Mouse (Mus musculus) neural tube, embryonic 15.5 days (tissue): ENCODE data around the gene Foxd2. TPM values are rescaled to one million over a fixed set of nuclear protein-coding genes. Genes with fewer than 3 reads are reported as not detected.

Experiments
- ATAC-seq: fragments of 200-750 bp; cut with Nextera tagmentation; 2 replicates; pipeline ENCODE4 v1.8.0; 2017; ENCODE audit warnings: mild to moderate bottlenecking, moderate TSS enrichment, moderate library complexity; ENCODE audit not compliant: low FRiP score
- H3K27ac ChIP-seq: fragments of 300-500 bp; sonication (generic); replicated peaks from 2 replicates; pipeline ENCODE4 v1.5.1; 2015; ENCODE audit warnings: mild to moderate bottlenecking, inconsistent platforms
- H3K27me3 ChIP-seq: fragments of 300-500 bp; sonication (generic); replicated peaks from 2 replicates; pipeline ENCODE4 v1.6.1; 2015; ENCODE audit warnings: inconsistent platforms
- H3K36me3 ChIP-seq: fragments of 300-500 bp; sonication (generic); 2 replicates; pipeline ENCODE4 v1.6.1; 2015; ENCODE audit warnings: inconsistent platforms
- H3K4me1 ChIP-seq: fragments of 300-500 bp; sonication (generic); 2 replicates; pipeline ENCODE4 v1.6.1; 2015; ENCODE audit warnings: inconsistent platforms
- H3K4me2 ChIP-seq: fragments of 300-500 bp; sonication (generic); 2 replicates; pipeline ENCODE4 v1.6.1; 2015; ENCODE audit warnings: inconsistent platforms, mild to moderate bottlenecking, moderate library complexity
- H3K4me3 ChIP-seq: fragments of 300-500 bp; sonication (generic); replicated peaks from 2 replicates; pipeline ENCODE4 v1.5.1; 2015; ENCODE audit warnings: mild to moderate bottlenecking, inconsistent platforms
- H3K9ac ChIP-seq: fragments of 300-500 bp; sonication (generic); replicated peaks from 2 replicates; pipeline ENCODE4 v1.6.1; 2015; ENCODE audit warnings: mild to moderate bottlenecking, inconsistent platforms
- H3K9me3 ChIP-seq: fragments of 300-500 bp; sonication (generic); replicated peaks from 2 replicates; pipeline ENCODE4 v1.6.1; 2016; ENCODE audit warnings: inconsistent platforms
- WGBS: fragments of 180-500 bp; shearing (Covaris S2); methylation state at CpG from one replicate; pipeline ENCODE4 v1.1.7; 2015; ENCODE audit warnings: mixed read lengths; 5-methylcytosine and 5-hydroxymethylcytosine counted together
- polyA plus RNA-seq: library from polyadenylated mRNA; unstranded; fragments of >200 nt; fragmentation: Nextera tagmentation; extraction: Ambion mirVana; gene quantifications from 2 replicates; pipeline ENCODE4 v1.2.1, GENCODE M21; 2015

The Foxd2 gene
- polyA plus RNA-seq, 1 experiment from 2014 or later, result 0.28 TPM

DNA sequence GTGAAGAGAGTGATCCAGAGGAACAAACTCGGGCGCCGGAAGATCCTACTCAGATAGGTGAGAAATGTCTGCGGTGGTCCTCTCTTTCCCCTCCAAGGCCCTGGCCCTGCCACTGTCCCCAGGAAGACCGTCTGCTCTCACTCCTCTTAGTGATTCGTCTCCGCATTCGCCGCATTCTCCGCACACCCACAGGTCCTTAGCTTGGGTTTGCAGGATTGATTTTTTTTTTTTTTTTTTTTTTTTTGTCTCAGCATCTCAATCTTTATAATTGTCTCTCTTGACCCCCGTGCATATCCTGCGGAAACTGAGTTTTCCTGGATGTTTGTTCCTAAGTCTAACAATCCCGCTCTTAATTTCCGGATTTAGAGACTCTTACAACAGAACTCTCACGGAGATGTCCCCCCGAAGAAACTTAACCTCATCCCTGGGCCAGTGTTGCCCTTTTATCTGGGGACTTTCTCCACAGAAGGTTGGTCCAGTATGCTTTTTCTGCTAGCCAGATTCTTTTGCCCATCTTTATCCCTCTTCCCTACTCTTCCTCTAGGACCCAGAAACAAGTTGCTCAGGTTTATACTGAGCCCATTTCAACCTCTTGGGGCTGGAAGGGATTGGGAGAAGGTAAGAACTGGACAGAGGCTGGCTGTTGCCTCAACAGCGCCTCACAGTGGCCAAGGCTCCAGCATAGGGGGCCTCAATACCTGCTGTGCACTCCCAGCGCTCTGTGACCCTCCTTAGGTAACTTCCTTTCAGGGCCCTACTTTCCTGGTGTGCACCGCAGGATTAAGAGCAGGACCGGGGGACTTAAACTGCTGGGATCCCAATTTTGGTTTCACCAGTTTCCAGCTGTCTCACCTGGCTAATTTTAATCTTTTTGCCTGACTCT lies 1.2 kb upstream of the Foxd2 start:
- Histone ChIP-seq H3K4me3 (peak overlapping the region; percentile 40), H3K4me1 (peaks cover 25% of the 10 kb centered on the region), H3K4me2 (peak overlapping the region; percentile 62), H3K9ac (no peak overlapping the region), H3K27me3 (peaks cover 91% of the 10 kb centered on the region), H3K36me3 (no peaks in the 10 kb centered on the region), H3K27ac (no peak overlapping the region), H3K9me3 (no peaks in the 10 kb centered on the region)
- 2% methylated on average over 20 of the region's 20 CpGs for WGBS
- no peak for ATAC-seq

DNA sequence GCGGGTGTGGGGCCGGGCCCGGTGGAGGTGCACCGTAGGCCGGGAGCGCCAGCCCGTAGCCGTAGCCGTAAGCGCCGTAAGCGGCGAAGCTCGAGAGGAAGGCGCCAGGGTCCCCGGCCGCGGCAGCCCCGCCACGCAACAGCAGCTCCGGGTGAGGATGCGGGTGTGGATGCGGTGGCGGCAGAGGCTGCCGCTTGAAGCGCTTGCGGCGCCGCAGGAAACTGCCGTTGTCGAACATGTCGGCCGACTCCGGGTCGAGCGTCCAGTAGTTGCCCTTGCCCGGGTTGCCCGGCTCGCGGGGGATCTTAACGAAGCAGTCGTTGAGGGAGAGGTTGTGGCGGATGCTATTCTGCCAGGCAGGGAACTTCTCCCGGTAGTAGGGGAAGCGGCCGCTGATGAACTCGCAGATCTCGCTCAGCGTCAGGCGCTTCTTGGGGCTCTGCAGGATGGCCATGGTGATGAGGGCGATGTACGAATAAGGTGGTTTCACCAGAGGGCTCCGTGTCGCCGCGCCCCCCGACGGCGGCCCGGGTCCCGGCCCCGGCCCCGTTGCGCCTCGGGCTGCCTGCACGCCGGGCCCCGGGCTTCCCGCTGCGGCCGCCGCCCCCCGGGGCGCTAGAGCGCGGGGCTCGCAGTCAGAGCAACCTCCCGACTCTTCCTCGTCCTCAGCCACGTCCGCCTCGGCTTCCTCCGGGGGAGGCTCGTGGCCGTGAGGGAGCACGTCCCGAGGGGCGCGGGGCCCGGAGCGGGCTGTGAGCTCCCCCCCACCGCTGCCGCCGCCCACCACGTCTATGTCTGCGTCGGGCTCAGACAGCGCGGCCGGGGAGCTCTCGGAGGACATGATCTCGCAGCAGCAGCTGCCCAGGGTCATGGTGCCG lies 483 bp downstream of the Foxd2 start:
- Histone ChIP-seq H3K36me3 (no peaks in the 10 kb centered on the region), H3K4me2 (peak overlapping the region; percentile 62), H3K9ac (peak overlapping the region; percentile 14; the same call in 1 of the 2 replicates), H3K27me3 (peaks cover 91% of the 10 kb centered on the region), H3K27ac (no peak overlapping the region), H3K4me3 (peak overlapping the region; percentile 40), H3K9me3 (no peaks in the 10 kb centered on the region), H3K4me1 (peaks cover 22% of the 10 kb centered on the region)
- under 1% methylated on average over 103 of the region's 103 CpGs for WGBS
- ATAC-seq, result peak; percentile 29

DNA sequence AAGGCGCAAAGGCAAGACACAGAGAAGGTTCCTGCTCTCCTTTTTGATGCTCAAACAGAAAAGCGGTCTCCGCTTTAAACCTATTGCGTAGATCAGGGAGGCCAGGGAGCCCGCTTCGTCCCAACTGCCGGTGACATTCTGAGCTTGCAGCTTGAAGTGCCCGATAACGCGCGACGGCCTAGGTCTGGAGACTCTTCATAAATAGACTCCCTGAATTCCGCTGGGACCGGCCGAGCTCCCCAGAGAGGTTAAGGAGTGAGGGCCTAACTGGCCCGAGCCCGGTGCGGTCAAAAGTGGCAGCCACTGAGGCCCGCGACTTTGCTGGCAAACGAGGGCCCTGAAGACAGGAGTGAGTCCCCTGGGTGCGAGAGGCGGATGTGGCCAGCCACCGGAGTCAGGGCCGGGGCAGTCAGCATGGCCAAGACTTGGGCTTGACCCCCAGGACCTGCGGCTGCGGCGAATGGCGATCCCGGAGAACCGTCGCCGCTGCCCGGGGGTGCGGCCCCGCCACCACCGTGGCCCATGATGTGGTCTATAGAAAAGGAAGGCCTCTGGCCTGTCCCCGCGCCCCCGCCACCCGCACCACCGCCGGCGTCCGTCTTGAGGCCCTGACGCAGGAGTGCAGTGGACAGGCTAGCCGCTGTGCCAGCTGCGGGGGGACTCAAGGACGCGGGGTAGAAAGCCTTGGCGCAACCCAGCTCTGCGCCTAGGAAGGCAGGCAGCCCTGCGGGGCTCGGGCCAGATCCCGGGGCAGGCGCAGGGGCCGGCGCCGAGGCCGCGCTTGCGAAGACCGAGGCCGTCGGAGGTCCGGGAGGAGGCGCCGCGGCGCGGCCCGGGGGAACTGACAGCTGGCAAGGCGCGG lies 1.4 kb downstream of the Foxd2 start:
- H3K9ac ChIP-seq, result peak overlapping the region; percentile 14; the same call in 1 of the 2 replicates
- H3K4me3 ChIP-seq, result peak overlapping the region; percentile 40
- ATAC-seq, result no peak
- peaks cover 22% of the 10 kb centered on the region for H3K4me1 ChIP-seq
- no peak overlapping the region for H3K27ac ChIP-seq
- H3K36me3 ChIP-seq, result no peaks in the 10 kb centered on the region
- peak overlapping the region; percentile 62 for H3K4me2 ChIP-seq
- H3K9me3 ChIP-seq, result no peaks in the 10 kb centered on the region
- peaks cover 90% of the 10 kb centered on the region for H3K27me3 ChIP-seq
- WGBS, result 1% methylated on average over 74 of the region's 74 CpGs

DNA sequence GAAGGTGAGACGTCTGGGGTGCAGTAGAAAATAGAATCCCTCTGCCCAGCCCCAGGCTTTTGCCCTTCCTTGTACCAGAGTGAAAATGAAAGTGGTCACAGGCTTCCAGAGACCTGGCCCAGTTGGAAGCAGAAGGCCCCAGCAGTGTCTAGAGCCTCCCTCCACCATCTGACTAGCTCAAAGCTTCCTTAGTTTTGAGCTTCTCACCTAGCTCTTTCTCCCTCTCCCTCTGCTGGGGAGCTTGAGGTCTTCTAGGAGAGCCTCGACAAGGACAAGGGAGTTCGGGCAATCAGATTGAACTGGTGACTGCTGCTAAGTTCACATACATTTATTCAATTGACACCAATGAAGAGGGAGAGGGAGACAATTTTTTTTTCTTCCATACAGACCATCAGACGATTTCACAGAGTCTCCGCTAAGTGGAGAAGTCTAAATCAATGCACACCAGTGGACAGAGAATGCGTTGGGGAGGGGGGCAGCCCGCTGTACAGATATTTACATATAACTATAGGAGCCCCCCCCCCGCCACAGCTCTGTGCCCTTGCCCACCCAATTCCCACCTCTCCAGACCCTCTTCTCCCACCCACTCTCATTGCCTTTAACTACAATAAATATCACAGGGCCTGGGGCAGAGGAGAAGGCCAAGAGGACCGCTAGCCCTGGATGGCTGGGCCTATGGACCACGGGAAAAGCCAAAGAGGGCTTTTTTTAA lies 2.5 kb downstream of the Foxd2 start:
- Histone ChIP-seq H3K9ac (no peak overlapping the region), H3K27ac (no peak overlapping the region), H3K27me3 (peaks cover 88% of the 10 kb centered on the region), H3K4me2 (no peak overlapping the region), H3K36me3 (no peaks in the 10 kb centered on the region), H3K4me1 (peaks cover 22% of the 10 kb centered on the region), H3K9me3 (no peaks in the 10 kb centered on the region), H3K4me3 (no peak overlapping the region)
- WGBS, result 11% methylated on average over 10 of the region's 10 CpGs
- no peak for ATAC-seq

DNA sequence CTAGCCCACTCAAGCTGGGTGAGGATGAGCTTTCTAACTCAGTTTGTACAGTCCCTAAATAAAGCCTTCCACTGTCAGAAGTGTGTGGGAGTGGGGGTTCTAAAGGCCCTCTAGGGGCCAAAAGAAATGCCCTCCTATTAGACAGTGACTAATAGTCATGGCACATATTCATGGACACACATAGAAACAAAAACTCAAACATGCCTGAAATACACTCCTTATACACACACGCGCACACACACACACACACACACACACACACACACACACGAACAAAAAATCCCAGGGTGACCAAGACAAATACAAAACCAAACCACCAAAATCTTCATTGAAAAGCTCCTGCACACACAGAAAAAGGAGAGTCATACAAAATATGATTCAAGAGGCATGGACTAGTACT lies 3.2 kb downstream of the Foxd2 start:
- Histone ChIP-seq H3K4me2 (no peak overlapping the region), H3K36me3 (no peaks in the 10 kb centered on the region), H3K4me3 (no peak overlapping the region), H3K9me3 (no peaks in the 10 kb centered on the region), H3K27me3 (peaks cover 88% of the 10 kb centered on the region), H3K9ac (no peak overlapping the region), H3K27ac (no peak overlapping the region), H3K4me1 (peaks cover 22% of the 10 kb centered on the region)
- no peak for ATAC-seq
- whole genome bisulfite sequencing, result 39% methylated on average over 3 of the region's 3 CpGs

DNA sequence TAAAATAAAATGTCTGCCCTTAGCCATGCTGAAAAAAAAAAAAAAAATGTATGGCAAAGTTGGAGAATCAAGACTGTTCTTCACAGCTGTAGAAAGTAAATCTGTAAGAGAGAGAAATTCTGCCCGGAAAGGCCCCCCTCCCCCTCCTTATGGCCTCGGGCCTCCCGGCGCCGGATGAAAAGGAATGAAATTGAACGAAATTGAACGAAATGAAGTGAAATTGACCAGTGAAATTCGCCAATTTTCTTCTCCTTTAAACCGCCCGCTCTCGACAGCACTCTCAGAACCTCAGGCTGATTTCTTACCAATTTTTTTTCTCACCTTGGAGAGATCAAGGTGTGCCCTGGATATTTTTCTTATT lies 5.3 kb downstream of the Foxd2 start:
- H3K9me3 ChIP-seq, result no peaks in the 10 kb centered on the region
- no peak for ATAC-seq
- no peak overlapping the region for H3K9ac ChIP-seq
- 4% methylated on average over 11 of the region's 11 CpGs for WGBS
- H3K4me3 ChIP-seq, result no peak overlapping the region
- H3K4me1 ChIP-seq, result peaks cover 12% of the 10 kb centered on the region
- H3K27ac ChIP-seq, result no peak overlapping the region
- no peak overlapping the region for H3K4me2 ChIP-seq
- H3K27me3 ChIP-seq, result peaks cover 93% of the 10 kb centered on the region
- no peaks in the 10 kb centered on the region for H3K36me3 ChIP-seq

DNA sequence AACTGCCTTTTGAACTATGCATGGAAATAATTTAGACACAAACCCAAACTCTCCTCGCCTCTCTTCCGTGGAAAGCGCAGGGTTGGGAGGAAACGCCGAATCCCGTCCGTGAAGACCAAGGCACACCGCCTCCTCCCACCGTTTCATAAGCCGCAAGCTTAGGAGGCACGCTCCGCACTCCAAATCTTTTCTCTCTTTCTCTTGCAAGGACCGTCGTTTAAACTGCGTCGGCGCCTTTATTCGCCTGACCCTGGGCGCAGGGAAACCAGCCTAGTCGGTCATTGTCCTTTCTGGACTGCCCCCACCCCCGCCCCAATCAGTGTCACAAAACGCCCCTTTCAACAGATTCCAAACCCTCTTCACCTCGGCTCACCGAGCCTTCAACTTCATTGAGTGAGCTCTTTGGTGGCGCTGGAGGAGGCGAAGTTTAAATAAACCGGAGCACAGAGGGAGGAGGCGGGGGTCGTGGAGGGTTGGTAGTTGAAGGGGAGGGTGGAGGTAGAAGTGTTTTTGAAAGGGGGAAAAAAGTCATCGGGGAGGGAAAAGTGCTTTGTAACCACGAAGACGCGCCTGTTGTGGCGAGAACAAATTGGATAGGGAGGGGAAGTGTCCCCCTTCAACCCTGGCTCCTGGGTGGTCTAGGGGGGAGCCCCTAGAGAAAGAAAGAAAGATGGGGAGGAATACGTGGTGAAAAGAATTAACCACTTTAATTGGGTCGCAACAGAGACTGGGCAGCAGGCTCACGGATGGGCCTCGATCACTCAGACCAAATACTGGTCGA lies 5.8 kb downstream of the Foxd2 start:
- H3K36me3 ChIP-seq, result no peaks in the 10 kb centered on the region
- WGBS, result 1% methylated on average over 39 of the region's 39 CpGs
- H3K4me3 ChIP-seq, result no peak overlapping the region

DNA sequence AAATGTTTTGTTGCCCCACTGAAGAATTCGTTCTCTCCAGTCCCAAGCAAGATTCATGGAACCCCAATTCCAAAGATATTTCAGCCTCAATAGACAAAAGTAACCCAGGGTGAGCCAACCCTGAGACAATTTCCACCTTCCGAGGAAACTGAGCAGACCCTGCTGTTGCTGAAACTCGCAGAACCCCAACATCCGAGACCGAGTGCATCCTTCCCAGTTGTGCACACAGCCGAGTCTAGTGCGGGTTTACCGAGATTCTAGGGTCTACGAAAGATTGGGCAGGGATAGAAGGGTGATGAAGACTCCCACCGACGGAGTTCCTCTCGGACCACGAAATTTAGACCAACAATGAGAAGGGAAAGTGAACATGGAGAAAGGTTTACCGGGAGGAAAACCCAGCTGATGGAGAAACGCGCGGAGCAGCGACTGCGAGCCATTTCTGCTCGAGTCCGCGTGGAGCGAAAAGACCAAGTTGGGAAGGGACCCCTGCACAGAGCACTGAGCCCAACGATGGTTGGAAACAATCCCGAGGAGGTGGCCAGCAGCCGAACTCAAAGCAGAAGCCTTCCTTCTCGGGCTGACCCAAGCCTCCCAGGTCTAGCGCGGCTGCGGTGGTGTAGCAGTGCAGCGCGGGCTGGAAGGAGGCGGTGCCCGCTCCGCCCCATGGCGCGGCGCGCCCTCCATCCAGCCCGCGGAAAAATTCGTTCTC lies 6.9 kb downstream of the Foxd2 start:
- Histone ChIP-seq H3K27ac (no peak overlapping the region), H3K4me1 (no peaks in the 10 kb centered on the region), H3K9me3 (no peaks in the 10 kb centered on the region), H3K27me3 (peaks cover 94% of the 10 kb centered on the region), H3K4me3 (no peak overlapping the region), H3K4me2 (peak overlapping the region; percentile 9), H3K36me3 (no peaks in the 10 kb centered on the region), H3K9ac (no peak overlapping the region)
- under 1% methylated on average over 42 of the region's 42 CpGs for WGBS
- no peak for ATAC-seq

More for the DNA sequence above, 5.8 kb downstream of the Foxd2 start:
- no peak overlapping the region for H3K9ac ChIP-seq
- no peak overlapping the region; the same call in 1 of the 2 replicates for H3K4me2 ChIP-seq
- no peak for ATAC-seq
- peaks cover 94% of the 10 kb centered on the region for H3K27me3 ChIP-seq
- H3K4me1 ChIP-seq, result peaks cover 6% of the 10 kb centered on the region
- no peaks in the 10 kb centered on the region for H3K9me3 ChIP-seq
- no peak overlapping the region for H3K27ac ChIP-seq

DNA sequence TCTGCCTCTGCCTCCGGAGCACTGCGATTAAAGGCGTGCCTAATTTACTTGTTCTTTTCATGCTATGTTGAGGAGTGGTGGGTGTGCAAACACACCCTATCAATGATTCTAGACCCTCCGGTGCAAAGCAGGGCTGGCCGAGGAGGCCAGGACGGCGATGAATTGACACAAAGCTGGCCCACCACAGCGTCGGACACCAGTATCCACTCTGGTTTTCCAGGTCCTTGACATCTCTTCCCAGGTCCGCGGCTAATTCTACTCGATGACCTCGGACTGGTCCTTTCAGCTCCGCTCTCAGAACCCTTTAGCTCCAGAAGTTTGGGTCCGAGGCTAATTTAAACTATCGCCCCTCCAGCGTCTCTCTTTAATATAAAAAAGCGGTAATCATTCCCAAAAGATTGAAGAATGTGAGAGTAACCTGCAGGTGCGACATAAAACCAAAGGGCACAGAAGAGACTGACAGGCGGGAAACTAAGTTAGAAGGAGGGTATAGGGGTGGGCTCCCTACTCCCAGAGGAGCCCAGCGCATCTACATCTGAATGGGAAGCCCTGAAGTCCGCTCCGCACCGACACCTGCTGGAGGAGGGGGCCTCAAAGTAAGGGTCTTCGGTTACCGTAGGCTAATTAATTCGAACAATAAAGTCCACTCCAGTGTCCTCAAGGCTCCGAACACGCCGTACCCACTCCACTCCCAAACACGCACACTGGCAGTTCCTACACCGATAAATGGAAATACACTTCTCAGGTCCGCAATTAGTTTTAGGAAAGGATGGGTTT lies 7.6 kb downstream of the Foxd2 start:
- WGBS, result 2% methylated on average over 33 of the region's 33 CpGs

More for the DNA sequence above, 7.6 kb downstream of the Foxd2 start:
- no peak overlapping the region for H3K4me2 ChIP-seq
- H3K4me1 ChIP-seq, result no peaks in the 10 kb centered on the region
- no peak for ATAC-seq
- no peak overlapping the region for H3K9ac ChIP-seq
- H3K36me3 ChIP-seq, result no peaks in the 10 kb centered on the region
- no peaks in the 10 kb centered on the region for H3K9me3 ChIP-seq
- H3K27me3 ChIP-seq, result peaks cover 95% of the 10 kb centered on the region
- no peak overlapping the region for H3K4me3 ChIP-seq
- H3K27ac ChIP-seq, result no peak overlapping the region
